In the genomic region with DNA sequence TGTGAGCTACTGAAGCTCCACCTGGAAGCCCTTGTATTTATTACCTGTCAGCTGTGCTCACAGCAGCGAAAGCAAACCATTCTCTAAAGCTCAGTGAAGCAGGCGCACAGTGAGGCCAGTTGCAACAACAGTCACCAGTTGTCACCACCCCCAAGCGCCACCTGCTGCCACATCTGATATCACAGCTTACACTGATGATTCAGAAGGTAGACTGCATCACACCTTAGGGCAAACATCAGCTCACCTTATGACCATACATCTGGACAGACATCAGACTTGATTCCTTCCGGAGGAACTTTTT, we compare ENCODE assay signal across 8 mouse cellular contexts.
DNase-seq lines count a peak whose midpoint lies in the region; ATAC-seq lines count a peak whose summit lies in the region.

No protein-coding gene starts in this region.

- H3K4me2 ChIP-seq in stomach, embryonic 16.5 days (ENCODE audit: low read depth, low read length): peak overlapping the region; percentile 13; the same call in 1 of the 2 replicates

- H3K36me3 ChIP-seq in stomach, embryonic 16.5 days (ENCODE audit: control insufficient read depth, insufficient read depth, low read length): no peaks in the 10 kb centered on the region

- 26% methylated on average over 4 of the region's 4 CpGs for WGBS in large intestine, adult 2 months
- 49% methylated on average over 4 of the region's 4 CpGs for WGBS in stomach, embryonic 16.5 days

- H3K4me1 ChIP-seq in stomach, embryonic 16.5 days (ENCODE audit: control insufficient read depth, insufficient read depth, low read length): peaks cover 23% of the 10 kb centered on the region

- H3K4me3 ChIP-seq in stomach, embryonic 16.5 days (replicated peaks; ENCODE audit: low read length): no peak overlapping the region

- ATAC-seq in cerebellum, adult (ENCODE audit: insufficient number of reproducible peaks, low FRiP score, low TSS enrichment): no peak
- ATAC-seq in stomach, embryonic 16.5 days (ENCODE audit: insufficient read depth, low FRiP score): peak; percentile 37; the same call in 1 of the 2 replicates

- peak; percentile 44 to 52 for DNase-seq in cerebellum, adult 18-20 months
- peak; percentile 69 for DNase-seq in testis, postnatal 10 days (ENCODE audit: low spot score)
- no peak for DNase-seq in testis, postnatal 14 days (ENCODE audit: low spot score)
- peak; percentile 53 for DNase-seq in gastrocnemius, postnatal 10 days
- DNase-seq in large intestine, adult 2 months (ENCODE audit: low read depth, low spot score): peak; percentile 83
- peak; percentile 60 for DNase-seq in mesoderm, embryonic 11.5 days (ENCODE audit: low read depth, low spot score)

- no peaks in the 10 kb centered on the region for H3K27me3 ChIP-seq in stomach, embryonic 16.5 days (ENCODE audit: control insufficient read depth, insufficient read depth, low read length)

- no peaks in the 10 kb centered on the region for H3K9me3 ChIP-seq in stomach, embryonic 16.5 days (replicated peaks; ENCODE audit: control insufficient read depth, low read length)

- no peak overlapping the region for H3K27ac ChIP-seq in stomach, embryonic 16.5 days (ENCODE audit: low read length)

- no peak overlapping the region for H3K9ac ChIP-seq in stomach, embryonic 16.5 days (ENCODE audit: low read length)
